ENCODE assay signal across 2 mouse cellular contexts in the genomic region with DNA sequence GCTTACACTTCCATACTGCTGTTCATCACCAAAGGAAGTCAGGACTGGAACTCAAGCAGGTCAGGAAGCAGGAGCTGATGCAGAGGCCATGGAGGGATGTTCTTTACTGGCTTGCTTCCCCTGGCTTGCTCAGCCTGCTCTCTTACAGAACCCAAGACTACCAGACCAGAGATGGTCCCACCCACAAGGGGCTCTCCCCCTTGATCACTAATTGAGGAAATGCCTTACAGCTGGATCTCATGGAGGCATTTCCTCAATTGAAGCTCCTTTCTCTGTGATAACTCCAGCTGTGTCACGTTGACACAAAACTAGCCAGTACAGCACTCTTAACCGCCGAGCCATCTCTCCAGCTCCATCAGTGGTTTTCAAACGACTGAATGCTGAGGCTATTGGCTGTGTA.
DNase-seq lines count a peak whose midpoint lies in the region.
"Not testable (repeated sequence)": the region's sequence is repeated elsewhere in the genome, so short reads cannot be mapped to it uniquely, and the experiment has no call there.

No protein-coding gene starts in this region.

- H3K27ac ChIP-seq in brown adipose tissue, adult 24 weeks (replicated peaks; ENCODE audit: low read depth, low read length): peak overlapping the region; percentile 39

- peak; percentile 93 for DNase-seq in heart, adult 11 months

- not testable (repeated sequence) for H3K4me3 ChIP-seq in brown adipose tissue, adult 24 weeks (ENCODE audit: insufficient read depth, low read depth, low read length)

- peaks cover 25% of the 10 kb centered on the region for H3K4me1 ChIP-seq in brown adipose tissue, adult 24 weeks (ENCODE audit: control insufficient read depth, insufficient read depth, insufficient read length, low read length)
